Mouse (Mus musculus) frontal cortex, postnatal 25 days (tissue): ENCODE results near the gene Slc4a8.
A peak's percentile ranks its signal among the peaks of the same experiment; 100 is the strongest.
"Not testable (repeated sequence)": the region's sequence is repeated elsewhere in the genome, so short reads cannot be mapped to it uniquely, and the experiment has no call there.

Experiments
- DNase-seq, 2 experiments: peaks; one replicate each; pipeline ENCODE4 v3.0.0; 2022; ENCODE audit warnings: low spot score in 2 of 2

The Slc4a8 gene

GRCm38 (mm10) chr15:100772685-100773084 lies 11.1 kb downstream of the Slc4a8 start:
- DNase-seq, result no peak

GRCm38 (mm10) chr15:100773859-100774258 lies 12.3 kb downstream of the Slc4a8 start:
- not testable (repeated sequence) for DNase-seq

GRCm38 (mm10) chr15:100775189-100776166 lies 13.9 kb downstream of the Slc4a8 start:
- DNase-seq, result no peak

- no peak for DNase-seq
Measured at GRCm38 (mm10) chr15:100776424-100776823, 14.9 kb downstream of the Slc4a8 start.

- DNase-seq, result peak in 1 of 2 experiments; percentile 31
Measured at GRCm38 (mm10) chr15:100777020-100778016, 15.8 kb downstream of the Slc4a8 start.

- DNase-seq, result no peak
Measured at GRCm38 (mm10) chr15:100779896-100780295, 18.3 kb downstream of the Slc4a8 start.

GRCm38 (mm10) chr15:100783244-100783987 lies 21.9 kb downstream of the Slc4a8 start:
- DNase-seq, result no peak

GRCm38 (mm10) chr15:100790219-100790618 lies 28.7 kb downstream of the Slc4a8 start:
- no peak for DNase-seq

- no peak for DNase-seq
Measured at GRCm38 (mm10) chr15:100792324-100792723, 30.8 kb downstream of the Slc4a8 start.

- DNase-seq, result no peak
Measured at GRCm38 (mm10) chr15:100800914-100801313, 39.4 kb downstream of the Slc4a8 start.

GRCm38 (mm10) chr15:100808062-100808461 lies 46.5 kb downstream of the Slc4a8 start:
- DNase-seq, result no peak

GRCm38 (mm10) chr15:100808484-100808883 lies 46.9 kb downstream of the Slc4a8 start:
- DNase-seq, result no peak

GRCm38 (mm10) chr15:100810243-100810642 lies 48.7 kb downstream of the Slc4a8 start:
- DNase-seq, result no peak

GRCm38 (mm10) chr15:100813501-100813900 lies 52.0 kb downstream of the Slc4a8 start:
- DNase-seq, result no peak

GRCm38 (mm10) chr15:100814066-100814465 lies 52.5 kb downstream of the Slc4a8 start:
- DNase-seq, result no peak

GRCm38 (mm10) chr15:100815310-100815709 lies 53.8 kb downstream of the Slc4a8 start:
- no peak for DNase-seq

- no peak for DNase-seq
Measured at GRCm38 (mm10) chr15:100818860-100819259, 57.3 kb downstream of the Slc4a8 start.

- no peak for DNase-seq
Measured at GRCm38 (mm10) chr15:100821824-100822223, 60.3 kb downstream of the Slc4a8 start.

- DNase-seq, result not testable (repeated sequence)
Measured at GRCm38 (mm10) chr15:100822370-100822769, 60.8 kb downstream of the Slc4a8 start.

GRCm38 (mm10) chr15:100825249-100825856 lies 63.8 kb downstream of the Slc4a8 start:
- no peak for DNase-seq

GRCm38 (mm10) chr15:100826076-100826475 lies 64.5 kb downstream of the Slc4a8 start:
- no peak for DNase-seq
